Mouse (Mus musculus) intestine, embryonic 16.5 days (tissue): ENCODE data around the gene Poglut1. TPM values are rescaled to one million over a fixed set of nuclear protein-coding genes. Genes with fewer than 3 reads are reported as not detected.
"Not testable (repeated sequence)": the region's sequence is repeated elsewhere in the genome, so short reads cannot be mapped to it uniquely, and the experiment has no call there.

Experiments
- ATAC-seq: fragments of 200-750 bp; cut with Nextera tagmentation; 2 replicates; pipeline ENCODE4 v1.8.0; 2017; ENCODE audit warnings: moderate TSS enrichment, moderate library complexity
- H3K27ac ChIP-seq: fragments of 300-500 bp; sonication (generic); 2 replicates; pipeline ENCODE4 v1.5.1; 2014; ENCODE audit warnings: mild to moderate bottlenecking, low read length
- H3K27me3 ChIP-seq: fragments of 300-500 bp; sonication (generic); replicated peaks from 2 replicates; pipeline ENCODE4 v1.6.1; 2014; ENCODE audit warnings: low read length, control low read depth, mixed read lengths; ENCODE audit not compliant: control insufficient read depth, insufficient read depth
- H3K36me3 ChIP-seq: fragments of 300-500 bp; sonication (generic); 2 replicates; pipeline ENCODE4 v1.6.1; 2014; ENCODE audit warnings: low read length, control low read depth; ENCODE audit not compliant: control insufficient read depth, insufficient read depth
- H3K4me1 ChIP-seq: fragments of 300-500 bp; sonication (generic); 2 replicates; pipeline ENCODE4 v1.6.1; 2014; ENCODE audit warnings: low read length, control low read depth, mixed read lengths; ENCODE audit not compliant: control insufficient read depth, insufficient read depth
- H3K4me2 ChIP-seq: fragments of 300-500 bp; sonication (generic); 2 replicates; pipeline ENCODE4 v1.6.1; 2014; ENCODE audit warnings: low read depth, low read length, control low read depth
- H3K4me3 ChIP-seq: fragments of 300-500 bp; sonication (generic); 2 replicates; pipeline ENCODE4 v1.5.1; 2014; ENCODE audit warnings: mild to moderate bottlenecking, low read length
- H3K9ac ChIP-seq: fragments of 300-500 bp; sonication (generic); 2 replicates; pipeline ENCODE4 v1.6.1; 2014; ENCODE audit warnings: low read depth, low read length
- H3K9me3 ChIP-seq: fragments of 300-500 bp; sonication (generic); 2 replicates; pipeline ENCODE4 v1.6.1; 2016; ENCODE audit warnings: low read length, control low read depth; ENCODE audit not compliant: control insufficient read depth
- WGBS: fragments of 180-500 bp; shearing (Covaris S2); extraction: QIAGEN DNeasy Blood & Tissue Kit; methylation state at CpG from one replicate; pipeline ENCODE4 v1.1.7; 2014; 5-methylcytosine and 5-hydroxymethylcytosine counted together
- polyA plus RNA-seq: library from polyadenylated mRNA; unstranded; fragments of >200 nt; fragmentation: Nextera tagmentation; extraction: Ambion mirVana; gene quantifications from 2 replicates; pipeline ENCODE4 v1.2.1, GENCODE M21; 2015

Gene Poglut1
- polyA plus RNA-seq, 1 experiment from 2014 or later = 33.9 TPM

DNA sequence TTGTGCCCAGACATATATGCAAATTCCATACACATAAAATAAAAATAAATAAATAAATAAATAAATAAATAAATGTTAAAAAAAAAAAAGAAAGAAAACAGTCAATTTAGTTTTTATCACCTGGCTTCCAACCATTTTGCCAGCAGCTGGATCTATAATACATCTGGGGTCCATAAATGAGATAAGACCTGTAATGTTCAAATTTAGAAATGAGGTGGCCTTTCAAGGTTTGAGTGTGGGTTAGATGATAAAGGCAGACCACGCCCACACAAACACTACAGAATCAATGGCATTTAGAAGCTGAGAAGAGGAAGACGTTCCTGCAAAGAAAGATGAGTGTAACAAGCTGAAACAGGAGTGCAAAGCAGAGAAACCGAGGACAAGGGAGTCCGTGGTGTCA, 68.7 kb downstream of the Poglut1 start:
- no peak for ATAC-seq
- no peak overlapping the region for H3K9ac ChIP-seq
- H3K4me1 ChIP-seq = peaks cover 4% of the 10 kb centered on the region; the same call in 1 of the 2 replicates

DNA sequence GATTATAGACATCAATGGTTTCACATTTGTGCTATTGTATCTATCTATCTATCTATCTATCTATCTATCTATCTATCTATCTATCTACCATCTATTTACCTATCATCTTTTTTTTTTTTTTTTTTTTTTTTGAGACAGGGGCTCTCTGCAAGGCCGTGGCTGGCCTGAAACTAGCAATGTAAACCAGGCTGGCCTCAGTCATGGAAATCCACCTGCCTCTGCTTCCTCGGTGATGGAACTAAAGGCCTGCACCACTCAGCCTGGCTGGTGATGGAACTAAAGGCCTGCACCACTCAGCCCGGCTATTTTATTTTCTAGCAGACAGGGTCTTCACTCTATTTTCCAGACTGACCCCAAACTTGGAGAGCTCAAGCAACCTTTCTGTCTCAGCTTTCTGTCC, 71.8 kb downstream of the Poglut1 start:
- no peaks in the 10 kb centered on the region for H3K9me3 ChIP-seq
- 94% methylated on average over 3 of the region's 3 CpGs for WGBS
- no peak for ATAC-seq
- H3K27ac ChIP-seq = no peak overlapping the region
- no peak overlapping the region for H3K4me2 ChIP-seq
- no peak overlapping the region for H3K9ac ChIP-seq
- no peak overlapping the region for H3K4me3 ChIP-seq
- no peaks in the 10 kb centered on the region for H3K36me3 ChIP-seq
- H3K4me1 ChIP-seq = peaks cover 3% of the 10 kb centered on the region; the same call in 1 of the 2 replicates
- H3K27me3 ChIP-seq = no peaks in the 10 kb centered on the region

More for the DNA sequence above, 68.7 kb downstream of the Poglut1 start:
- Histone ChIP-seq H3K27me3 (0 out of 2 replicates have a peak, but pooled peaks cover 5% of the 10 kb centered on the region), H3K27ac (no peak overlapping the region), H3K4me3 (no peak overlapping the region), H3K36me3 (no peaks in the 10 kb centered on the region), H3K4me2 (no peak overlapping the region), H3K9me3 (no peaks in the 10 kb centered on the region)
- 78% methylated on average over 4 of the region's 4 CpGs for WGBS

DNA sequence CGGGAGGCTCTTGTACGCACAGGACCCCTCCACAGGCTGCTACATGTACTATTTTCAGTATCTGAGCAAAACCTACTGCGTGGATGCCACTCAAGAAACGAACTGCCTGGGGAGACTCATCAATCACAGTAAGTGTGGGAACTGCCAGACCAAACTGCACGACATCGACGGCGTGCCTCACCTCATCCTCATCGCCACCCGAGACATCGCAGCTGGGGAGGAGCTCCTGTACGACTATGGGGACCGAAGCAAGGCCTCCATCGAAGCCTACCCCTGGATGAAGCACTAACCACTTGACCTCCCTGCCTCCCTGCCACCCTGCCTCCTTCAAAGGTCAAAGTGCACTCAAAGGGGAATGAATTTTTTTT, 72.8 kb downstream of the Poglut1 start:
- H3K9ac ChIP-seq = peak overlapping the region; percentile 66
- H3K4me2 ChIP-seq = peak overlapping the region; percentile 83
- not testable (repeated sequence) for H3K36me3 ChIP-seq, H3K27ac ChIP-seq, H3K27me3 ChIP-seq, H3K9me3 ChIP-seq, H3K4me1 ChIP-seq
- 35% methylated on average over 14 of the region's 14 CpGs for WGBS
- 0 out of 2 replicates have a peak, but pooled peaks have one; percentile 5 for ATAC-seq
- peak overlapping the region; percentile 49 for H3K4me3 ChIP-seq

DNA sequence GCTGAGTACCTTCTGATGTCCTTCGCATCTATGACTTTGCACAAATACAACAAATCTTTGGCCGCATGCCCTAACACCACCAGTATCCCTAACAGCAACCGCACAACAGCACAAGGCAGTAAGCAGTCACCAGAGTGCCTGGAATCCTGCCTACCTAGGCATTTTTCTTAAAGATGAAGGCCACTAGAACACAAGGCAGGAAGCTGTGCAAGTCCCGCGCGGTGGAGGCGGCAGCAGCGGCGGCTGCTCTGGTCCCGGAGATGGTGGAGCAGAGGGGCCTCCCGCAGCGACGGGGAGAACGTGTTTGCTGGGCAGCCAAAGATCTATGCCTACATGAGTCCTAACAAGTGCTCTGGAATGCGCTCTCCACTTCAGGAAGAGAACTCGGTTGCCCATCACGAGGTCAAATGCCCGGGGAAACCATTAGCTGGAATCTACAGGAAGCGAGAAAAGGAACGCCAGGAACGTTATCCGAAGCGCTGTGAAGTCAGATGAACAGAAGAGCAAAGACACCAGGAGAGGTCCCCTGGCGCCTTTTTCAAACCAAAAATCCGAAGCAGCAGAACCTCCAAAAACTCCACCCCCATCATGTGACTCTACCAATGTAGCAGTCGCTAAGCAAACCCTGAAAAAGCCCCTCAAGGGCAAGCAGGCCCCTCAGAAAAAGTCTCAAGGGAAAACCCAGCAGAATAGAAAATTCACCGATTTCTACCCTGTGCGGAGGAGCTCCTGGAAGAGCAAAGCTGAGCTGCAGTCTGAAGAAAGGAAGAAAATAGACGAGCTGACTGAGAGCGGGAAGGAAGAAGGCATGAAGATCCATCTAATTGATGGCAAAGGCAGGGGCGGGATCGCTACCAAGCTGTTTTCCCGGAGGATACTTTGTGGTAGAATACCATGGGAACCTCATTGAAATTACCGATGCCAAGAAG, 73.5 kb downstream of the Poglut1 start:
- H3K4me3 ChIP-seq = peak overlapping the region; percentile 49
- peak overlapping the region; percentile 66 for H3K9ac ChIP-seq
- WGBS = 6% methylated on average over 34 of the region's 34 CpGs
- no peaks in the 10 kb centered on the region for H3K9me3 ChIP-seq
- H3K36me3 ChIP-seq = no peaks in the 10 kb centered on the region
- peak overlapping the region; percentile 83 for H3K4me2 ChIP-seq
- H3K4me1 ChIP-seq = 0 out of 2 replicates have a peak, but pooled peaks cover 2% of the 10 kb centered on the region
- peak; percentile 63 for ATAC-seq
- no peak overlapping the region; the same call in 1 of the 2 replicates for H3K27ac ChIP-seq
- no peaks in the 10 kb centered on the region for H3K27me3 ChIP-seq

DNA sequence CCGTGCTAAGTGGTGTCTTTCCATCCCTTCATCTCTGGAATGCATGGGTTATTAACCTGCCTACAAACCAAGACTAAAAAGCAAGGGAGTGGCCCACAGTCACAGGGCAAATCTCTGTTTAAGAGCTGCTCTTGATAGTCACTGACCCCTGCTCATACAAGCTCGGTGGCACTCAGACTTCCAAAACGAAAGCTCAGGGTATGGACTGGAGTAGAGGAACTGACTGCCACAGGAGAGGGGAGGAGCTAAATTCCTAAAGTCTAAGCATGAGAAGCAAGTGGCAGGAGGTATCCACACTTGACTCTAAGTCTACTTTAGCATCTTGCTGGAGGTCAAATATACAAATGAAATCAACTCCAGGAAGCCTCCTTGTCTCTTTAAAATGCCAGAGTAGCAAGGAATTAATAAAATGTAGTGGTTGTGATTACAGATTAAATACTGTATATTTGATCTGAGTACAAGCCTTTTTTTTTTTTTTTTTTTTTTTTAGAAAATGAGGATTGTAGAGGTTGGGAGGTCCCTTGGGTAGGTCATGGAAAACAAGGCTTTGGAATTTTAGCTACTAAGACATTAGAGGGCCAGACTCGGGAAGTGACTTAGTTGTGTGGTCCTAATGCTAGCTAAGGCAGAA, 74.3 kb downstream of the Poglut1 start:
- peak overlapping the region; percentile 83; the same call in 1 of the 2 replicates for H3K4me2 ChIP-seq
- no peaks in the 10 kb centered on the region for H3K27me3 ChIP-seq
- H3K36me3 ChIP-seq = no peaks in the 10 kb centered on the region
- H3K4me3 ChIP-seq = peak overlapping the region; percentile 49; the same call in 1 of the 2 replicates
- ATAC-seq = no peak
- no peak overlapping the region; the same call in 1 of the 2 replicates for H3K9ac ChIP-seq
- WGBS = 56% methylated on average over 4 of the region's 4 CpGs
- no peak overlapping the region for H3K27ac ChIP-seq
- H3K4me1 ChIP-seq = 0 out of 2 replicates have a peak, but pooled peaks cover 2% of the 10 kb centered on the region
- H3K9me3 ChIP-seq = no peaks in the 10 kb centered on the region

Other genes starting within 250 kb of the Poglut1 start
- gene Maats1, start 208.1 kb downstream of the Poglut1 start, polyA plus RNA-seq = 0.18 and 0.31 TPM in 2 replicates
- gene Cox17, start 203.3 kb downstream of the Poglut1 start, polyA plus RNA-seq = 223 and 249 TPM in 2 replicates
- gene Gm21987, start 203.2 kb downstream of the Poglut1 start, polyA plus RNA-seq = 0.54 and 1.6 TPM in 2 replicates
- 15.0 and 20.2 TPM in 2 replicates for gene Popdc2, start 188.0 kb downstream of the Poglut1 start, polyA plus RNA-seq
- 1.3 and 1.9 TPM in 2 replicates for gene Pla1a, start 117.1 kb downstream of the Poglut1 start, polyA plus RNA-seq
- gene Adprh, start 97.6 kb downstream of the Poglut1 start, polyA plus RNA-seq = 85.1 and 88.9 TPM in 2 replicates
- 0.18 and 0.27 TPM in 2 replicates for gene Cd80, start 94.7 kb downstream of the Poglut1 start, polyA plus RNA-seq
- 22.6 and 23.6 TPM in 2 replicates for gene Timmdc1, start 27.6 kb downstream of the Poglut1 start, polyA plus RNA-seq
- 81.4 and 83.2 TPM in 2 replicates for gene Tmem39a, start 8.4 kb upstream of the Poglut1 start, polyA plus RNA-seq
- gene Arhgap31, start 163.0 kb upstream of the Poglut1 start, polyA plus RNA-seq = 5.7 TPM in 2 replicates
- gene B4galt4, start 192.0 kb upstream of the Poglut1 start, polyA plus RNA-seq = 21.7 and 22.0 TPM in 2 replicates